Mouse (Mus musculus) lung, adult 2 months (tissue): Measurements from ENCODE around the gene Scamp3.

Experiments
- CTCF ChIP-seq: fragments of 200-500 bp; IDR thresholded peaks from 2 replicates; pipeline ENCODE4 v1.5.1; 2011; ENCODE audit warnings: mild to moderate bottlenecking, low read length, control low read depth; ENCODE audit not compliant: insufficient read depth
- POLR2A ChIP-seq: fragments of 200-500 bp; IDR thresholded peaks from 2 replicates; pipeline ENCODE4 v1.6.1; 2011; ENCODE audit warnings: low read depth, mild to moderate bottlenecking, control low read depth, low read length, borderline replicate concordance; ENCODE audit errors: extremely low read depth

DNA sequence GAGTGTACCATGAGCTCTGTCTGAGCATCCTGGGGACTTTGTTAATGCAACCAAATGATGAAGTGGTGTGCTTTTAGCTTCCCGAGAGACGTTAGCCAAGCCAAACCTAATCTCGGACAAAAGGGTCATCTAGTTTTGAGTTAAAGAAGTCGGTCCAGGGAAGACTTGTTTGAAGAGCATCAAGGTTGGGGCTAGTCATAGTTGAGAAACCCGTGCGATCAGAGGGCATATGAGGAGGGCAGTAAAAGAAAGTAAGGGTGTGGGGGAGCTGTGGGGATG lies 773 bp downstream of the Scamp3 start:
- TF ChIP-seq CTCF (no peak), POLR2A (no peak)
